Mouse (Mus musculus): ENCODE measurements around the gene Pla2g5. TPM values are rescaled to one million over a fixed set of nuclear protein-coding genes. Genes with fewer than 3 reads are reported as not detected.
"Not testable (repeated sequence)": the region's sequence is repeated elsewhere in the genome, so short reads cannot be mapped to it uniquely, and the experiment has no call there.

Pla2g5 gene
- polyA plus RNA-seq, 1 experiment from 2014 or later = 0.47 TPM

GRCm38 (mm10) chr4:138875275-138875674, 12.0 kb upstream of the Pla2g5 start:
- not testable (repeated sequence) for H3K79me2 ChIP-seq (ENCODE audit: inconsistent target); H3K36me3 ChIP-seq (ENCODE audit: inconsistent target); H3K4me3 ChIP-seq (ENCODE audit: inconsistent target); H3K27ac ChIP-seq
- 96% methylated on average over 2 of the region's 2 CpGs for WGBS (ENCODE audit: missing documents)

DNA sequence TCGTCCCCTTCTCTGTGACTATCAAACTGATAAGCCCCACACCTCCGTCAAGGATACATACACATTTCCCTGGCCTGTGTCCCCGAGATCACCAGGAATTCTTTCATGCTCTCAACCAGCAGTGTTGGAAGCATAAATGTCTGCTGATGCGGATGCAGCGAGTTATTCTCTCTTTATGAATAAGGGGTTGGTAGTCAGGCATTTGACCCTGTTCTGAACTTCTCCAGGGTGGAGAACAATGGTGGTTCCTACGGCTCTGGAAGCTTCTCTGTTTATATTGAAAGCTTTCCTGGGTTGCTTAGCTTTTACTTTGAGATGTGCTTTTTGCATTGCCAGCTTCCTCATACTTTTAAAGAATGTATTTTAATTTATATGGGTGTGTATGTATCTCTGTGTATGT, 10.6 kb upstream of the Pla2g5 start, which contains the start of gene Gm13030:
TSS of gene Gm13030 (minus strand) at position 101 of the 400 bp plus-strand sequence.
- H3K27ac ChIP-seq = no peak within 1 kb of the TSS
- H3K79me2 ChIP-seq (ENCODE audit: inconsistent target) = no peaks in the 10 kb centered on the region
- H3K36me3 ChIP-seq (ENCODE audit: inconsistent target) = no peaks in the 10 kb centered on the region
- H3K4me3 ChIP-seq (ENCODE audit: inconsistent target) = no peak within 1 kb of the TSS
- 93% methylated on average over 6 of the region's 6 CpGs for WGBS (ENCODE audit: missing documents)

GRCm38 (mm10) chr4:138868666-138869065, 5.4 kb upstream of the Pla2g5 start:
- Histone ChIP-seq H3K79me2 (ENCODE audit: inconsistent target) (no peaks in the 10 kb centered on the region), H3K27ac (no peak overlapping the region), H3K36me3 (ENCODE audit: inconsistent target) (no peaks in the 10 kb centered on the region), H3K4me3 (ENCODE audit: inconsistent target) (no peak overlapping the region)
- WGBS (ENCODE audit: missing documents) = 75% methylated on average over 8 of the region's 8 CpGs

- Histone ChIP-seq H3K4me3 (ENCODE audit: inconsistent target) (no peak overlapping the region), H3K27ac (peak overlapping the region; percentile 82), H3K36me3 (ENCODE audit: inconsistent target) (no peaks in the 10 kb centered on the region), H3K79me2 (ENCODE audit: inconsistent target) (no peaks in the 10 kb centered on the region)
- WGBS (ENCODE audit: missing documents) = 8% methylated on average over 7 of the region's 7 CpGs
These were observed 3.1 kb upstream of the Pla2g5 start for GRCm38 (mm10) chr4:138866413-138866812.

GRCm38 (mm10) chr4:138865991-138866390, 2.7 kb upstream of the Pla2g5 start:
- no peaks in the 10 kb centered on the region for H3K79me2 ChIP-seq (ENCODE audit: inconsistent target)
- no peak overlapping the region for H3K4me3 ChIP-seq (ENCODE audit: inconsistent target)
- no peaks in the 10 kb centered on the region for H3K36me3 ChIP-seq (ENCODE audit: inconsistent target)
- peak overlapping the region; percentile 82 for H3K27ac ChIP-seq
- 77% methylated on average over 6 of the region's 6 CpGs for WGBS (ENCODE audit: missing documents)

- no peaks in the 10 kb centered on the region for H3K36me3 ChIP-seq (ENCODE audit: inconsistent target)
- H3K27ac ChIP-seq = peak overlapping the region; percentile 82
- 21% methylated on average over 5 of the region's 5 CpGs for WGBS (ENCODE audit: missing documents)
- H3K4me3 ChIP-seq (ENCODE audit: inconsistent target) = no peak overlapping the region
- no peaks in the 10 kb centered on the region for H3K79me2 ChIP-seq (ENCODE audit: inconsistent target)
These were observed 1.8 kb upstream of the Pla2g5 start for GRCm38 (mm10) chr4:138865092-138865491.

GRCm38 (mm10) chr4:138859728-138860127, 3.6 kb downstream of the Pla2g5 start:
- Histone ChIP-seq H3K79me2 (ENCODE audit: inconsistent target) (no peaks in the 10 kb centered on the region), H3K27ac (no peak overlapping the region), H3K4me3 (ENCODE audit: inconsistent target) (no peak overlapping the region), H3K36me3 (ENCODE audit: inconsistent target) (no peaks in the 10 kb centered on the region)
- WGBS (ENCODE audit: missing documents) = 15% methylated on average over 13 of the region's 13 CpGs

DNA sequence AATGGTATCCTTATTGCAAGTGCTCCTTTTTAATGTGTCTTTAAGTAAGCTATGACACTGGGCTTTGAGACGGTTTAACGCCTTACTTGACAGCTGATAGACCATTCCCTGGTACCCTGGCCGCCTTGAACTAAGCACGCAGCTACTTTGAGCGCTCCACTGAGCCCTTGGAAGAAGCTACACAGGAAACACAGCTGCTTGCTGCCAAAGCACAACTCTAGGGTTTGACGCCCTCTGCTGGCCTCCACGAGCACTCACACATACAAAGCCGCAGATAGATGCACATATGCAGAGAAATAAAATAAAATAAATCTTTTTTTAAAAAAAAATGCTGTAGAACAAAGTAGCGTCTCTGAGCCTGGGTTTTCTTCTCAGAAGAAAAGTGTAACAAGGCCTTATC, 4.0 kb downstream of the Pla2g5 start:
- Histone ChIP-seq H3K79me2 (ENCODE audit: inconsistent target) (no peaks in the 10 kb centered on the region), H3K36me3 (ENCODE audit: inconsistent target) (no peaks in the 10 kb centered on the region), H3K4me3 (ENCODE audit: inconsistent target) (no peak overlapping the region), H3K27ac (no peak overlapping the region)
- 55% methylated on average over 9 of the region's 9 CpGs for WGBS (ENCODE audit: missing documents)

GRCm38 (mm10) chr4:138858446-138858845, 4.8 kb downstream of the Pla2g5 start:
- WGBS (ENCODE audit: missing documents) = 79% methylated on average over 15 of the region's 15 CpGs

DNA sequence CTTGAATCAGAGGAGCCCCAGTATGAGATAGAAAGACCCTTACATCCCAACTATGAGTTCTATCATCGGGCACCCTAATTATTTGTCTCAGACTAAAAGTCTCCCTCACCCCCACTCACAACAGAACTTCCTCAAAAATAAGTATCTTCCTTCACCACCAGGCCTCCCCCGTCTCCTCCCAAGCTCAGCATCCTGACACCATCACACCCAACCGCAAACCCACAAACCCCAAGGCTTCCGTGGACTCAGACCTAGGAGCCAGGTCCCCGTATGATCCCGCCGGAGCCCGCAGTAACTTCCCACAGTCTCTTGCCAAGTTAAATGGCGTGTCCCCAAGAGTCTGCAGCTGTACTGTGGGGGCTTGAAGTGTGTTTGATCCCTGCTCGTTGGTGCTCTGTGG, 5.7 kb downstream of the Pla2g5 start:
- Histone ChIP-seq H3K36me3 (ENCODE audit: inconsistent target) (no peaks in the 10 kb centered on the region), H3K27ac (no peak overlapping the region), H3K79me2 (ENCODE audit: inconsistent target) (no peaks in the 10 kb centered on the region), H3K4me3 (ENCODE audit: inconsistent target) (no peak overlapping the region)
- WGBS (ENCODE audit: missing documents) = 11% methylated on average over 9 of the region's 10 CpGs

More at GRCm38 (mm10) chr4:138858446-138858845, 4.8 kb downstream of the Pla2g5 start:
- Histone ChIP-seq H3K36me3 (ENCODE audit: inconsistent target) (no peaks in the 10 kb centered on the region), H3K27ac (no peak overlapping the region), H3K79me2 (ENCODE audit: inconsistent target) (no peaks in the 10 kb centered on the region), H3K4me3 (ENCODE audit: inconsistent target) (no peak overlapping the region)

- no peak overlapping the region for H3K4me3 ChIP-seq (ENCODE audit: inconsistent target)
- H3K79me2 ChIP-seq (ENCODE audit: inconsistent target) = no peaks in the 10 kb centered on the region
- H3K27ac ChIP-seq = no peak overlapping the region
- no peaks in the 10 kb centered on the region for H3K36me3 ChIP-seq (ENCODE audit: inconsistent target)
- WGBS (ENCODE audit: missing documents) = 17% methylated on average over 7 of the region's 7 CpGs
These were observed 6.8 kb downstream of the Pla2g5 start for GRCm38 (mm10) chr4:138856491-138856890.

GRCm38 (mm10) chr4:138855092-138855632, 8.1 kb downstream of the Pla2g5 start:
- Histone ChIP-seq H3K36me3 (ENCODE audit: inconsistent target) (no peaks in the 10 kb centered on the region), H3K27ac (no peak overlapping the region), H3K4me3 (ENCODE audit: inconsistent target) (no peak overlapping the region), H3K79me2 (ENCODE audit: inconsistent target) (no peaks in the 10 kb centered on the region)
- WGBS (ENCODE audit: missing documents) = 94% methylated on average over 9 of the region's 9 CpGs

GRCm38 (mm10) chr4:138852961-138853360, 10.3 kb downstream of the Pla2g5 start:
- H3K27ac ChIP-seq = no peak overlapping the region
- 82% methylated on average over 6 of the region's 6 CpGs for WGBS (ENCODE audit: missing documents)
- H3K4me3 ChIP-seq (ENCODE audit: inconsistent target) = no peak overlapping the region
- H3K79me2 ChIP-seq (ENCODE audit: inconsistent target) = no peaks in the 10 kb centered on the region
- H3K36me3 ChIP-seq (ENCODE audit: inconsistent target) = no peaks in the 10 kb centered on the region

GRCm38 (mm10) chr4:138851463-138851862, 11.8 kb downstream of the Pla2g5 start:
- H3K27ac ChIP-seq = no peak overlapping the region
- 17% methylated on average over 4 of the region's 4 CpGs for WGBS (ENCODE audit: missing documents)
- no peaks in the 10 kb centered on the region for H3K79me2 ChIP-seq (ENCODE audit: inconsistent target)
- no peaks in the 10 kb centered on the region for H3K36me3 ChIP-seq (ENCODE audit: inconsistent target)
- H3K4me3 ChIP-seq (ENCODE audit: inconsistent target) = no peak overlapping the region

- Histone ChIP-seq H3K36me3 (ENCODE audit: inconsistent target) (no peaks in the 10 kb centered on the region), H3K27ac (no peak overlapping the region), H3K4me3 (ENCODE audit: inconsistent target) (no peak overlapping the region), H3K79me2 (ENCODE audit: inconsistent target) (no peaks in the 10 kb centered on the region)
- 93% methylated on average over 7 of the region's 7 CpGs for WGBS (ENCODE audit: missing documents)
These were observed 21.9 kb downstream of the Pla2g5 start for GRCm38 (mm10) chr4:138841386-138841785.

DNA sequence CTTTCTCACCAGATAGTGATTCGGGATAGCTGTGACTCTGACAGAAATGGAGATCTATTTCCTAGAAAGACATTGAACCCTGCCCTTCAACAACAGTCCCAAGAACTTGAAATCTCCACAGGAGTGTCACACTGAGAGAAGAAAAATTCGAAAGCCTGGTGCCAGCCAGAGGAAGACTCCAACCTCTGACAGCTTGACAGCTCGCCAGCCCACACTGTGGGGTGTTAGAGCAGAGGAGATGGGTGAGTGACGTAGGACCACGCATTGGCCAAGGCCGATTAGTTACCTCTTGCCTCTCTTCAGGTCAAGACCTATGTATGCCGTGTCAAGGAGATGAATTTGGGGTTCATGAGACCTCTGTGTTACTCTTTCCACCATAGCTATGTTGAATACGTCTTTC, 22.6 kb downstream of the Pla2g5 start:
- 87% methylated on average over 8 of the region's 8 CpGs for WGBS (ENCODE audit: missing documents)
- no peak overlapping the region for H3K27ac ChIP-seq

More for the DNA sequence above, 22.6 kb downstream of the Pla2g5 start:
- Histone ChIP-seq H3K36me3 (ENCODE audit: inconsistent target) (no peaks in the 10 kb centered on the region), H3K4me3 (ENCODE audit: inconsistent target) (no peak overlapping the region), H3K79me2 (ENCODE audit: inconsistent target) (no peaks in the 10 kb centered on the region)

Measured in macrophage (primary cell).